Comparison of ENCODE assay signal across 14 mouse cellular contexts in the genomic region with DNA sequence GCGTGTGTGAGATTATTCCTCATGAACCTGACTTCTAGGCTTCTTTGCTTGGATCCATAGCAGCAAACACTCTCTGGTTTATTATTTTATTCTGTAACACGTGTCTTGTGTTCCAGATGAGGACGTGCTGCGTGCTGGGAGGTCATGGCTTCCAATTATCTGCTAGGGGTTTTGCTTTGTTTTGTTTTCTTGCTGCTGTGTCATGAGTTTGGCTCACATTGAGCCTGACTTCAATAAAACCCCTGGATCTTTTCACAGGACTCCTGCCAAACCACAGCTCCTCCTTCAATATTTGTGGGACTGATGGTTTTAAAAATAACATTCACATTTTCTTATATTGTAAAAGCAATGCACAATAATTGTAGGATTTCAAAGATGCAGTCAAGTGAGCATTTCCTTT. TPM values are rescaled to one million over a fixed set of nuclear protein-coding genes. Genes with fewer than 3 reads are reported as not detected.
DNase-seq lines count a peak whose midpoint lies in the region; ATAC-seq and TF ChIP-seq lines count a peak whose summit lies in the region.
"Had no signal": no experiment of that assay in that cellular context is flagged by ENCODE, and none has a peak within 500 bp of the region (broad histone marks: within the 10 kb centered on the region; RNA-seq: fewer than 3 reads in every experiment).

No protein-coding gene starts in this region.

- no peak for TF ChIP-seq CTCF in embryonic fibroblast, embryonic 13.5 days (IDR thresholded peaks at IDR 0.05; ENCODE audit: borderline replicate concordance, insufficient read depth, low read length)

- no peaks in the 10 kb centered on the region for H3K27me3 ChIP-seq in embryonic facial prominence, embryonic 14.5 days (replicated peaks; ENCODE audit: control insufficient read depth, insufficient read depth, low read length)
- H3K27me3 ChIP-seq in embryonic facial prominence, embryonic 10.5 days (replicated peaks; ENCODE audit: low read depth, poor library complexity, severe bottlenecking): no peaks in the 10 kb centered on the region
- H3K27me3 ChIP-seq in lung, embryonic 15.5 days: no peaks in the 10 kb centered on the region
- H3K27me3 ChIP-seq in forebrain, embryonic 15.5 days: no peaks in the 10 kb centered on the region
- H3K27me3 ChIP-seq: embryonic facial prominence, embryonic 15.5 days; heart, embryonic 15.5 days; limb, embryonic 15.5 days had no signal

- peak; percentile 53; the same call in 1 of the 2 replicates for ATAC-seq in embryonic facial prominence, embryonic 14.5 days (ENCODE audit: low read depth)
- peak; percentile 62; the same call in 1 of the 2 replicates for ATAC-seq in lung, embryonic 15.5 days (ENCODE audit: borderline replicate concordance, extremely low read depth, low FRiP score, low TSS enrichment)
- no peak for ATAC-seq in forebrain, embryonic 15.5 days (replicated peaks)
- ATAC-seq: activated CD4-positive, CD25-positive, alpha-beta regulatory T cell, adult 4 months had no signal

- 42% methylated on average over 4 of the region's 4 CpGs for WGBS in embryonic facial prominence, embryonic 14.5 days
- 82% methylated on average over 4 of the region's 4 CpGs for WGBS in embryonic facial prominence, embryonic 10.5 days
- 52% methylated on average over 4 of the region's 4 CpGs for WGBS in lung, embryonic 15.5 days
- 83% methylated on average over 4 of the region's 4 CpGs for WGBS in forebrain, embryonic 15.5 days

- no peaks in the 10 kb centered on the region for H3K9me3 ChIP-seq in embryonic facial prominence, embryonic 14.5 days (ENCODE audit: control insufficient read depth, low read length)
- H3K9me3 ChIP-seq in embryonic facial prominence, embryonic 10.5 days: no peaks in the 10 kb centered on the region
- H3K9me3 ChIP-seq in lung, embryonic 15.5 days: no peaks in the 10 kb centered on the region
- no peaks in the 10 kb centered on the region for H3K9me3 ChIP-seq in forebrain, embryonic 15.5 days
- H3K9me3 ChIP-seq: embryonic facial prominence, embryonic 15.5 days; heart, embryonic 15.5 days; limb, embryonic 15.5 days had no signal

- H3K4me1 ChIP-seq in embryonic facial prominence, embryonic 14.5 days (ENCODE audit: control insufficient read depth, insufficient read depth, low read length): no peaks in the 10 kb centered on the region
- H3K4me1 ChIP-seq in embryonic facial prominence, embryonic 10.5 days: no peaks in the 10 kb centered on the region
- no peaks in the 10 kb centered on the region for H3K4me1 ChIP-seq in lung, embryonic 15.5 days
- H3K4me1 ChIP-seq in embryonic fibroblast, embryonic 13.5 days (ENCODE audit: control insufficient read depth, insufficient read depth, low read length): peaks cover 10% of the 10 kb centered on the region
- H3K4me1 ChIP-seq in forebrain, embryonic 15.5 days: no peaks in the 10 kb centered on the region
- H3K4me1 ChIP-seq: limb, embryonic 15.5 days had no signal

- no peak overlapping the region for H3K4me3 ChIP-seq in embryonic facial prominence, embryonic 14.5 days (ENCODE audit: low read depth, low read length)
- H3K4me3 ChIP-seq in embryonic facial prominence, embryonic 10.5 days: no peak overlapping the region
- no peak overlapping the region for H3K4me3 ChIP-seq in lung, embryonic 15.5 days
- H3K4me3 ChIP-seq in embryonic fibroblast, embryonic 13.5 days (ENCODE audit: insufficient read depth, low read length): no peak overlapping the region
- H3K4me3 ChIP-seq in forebrain, embryonic 15.5 days: no peak overlapping the region
- H3K4me3 ChIP-seq: embryonic facial prominence, embryonic 15.5 days; heart, embryonic 15.5 days; limb, embryonic 15.5 days had no signal

- peak; percentile 84 for DNase-seq in embryonic facial prominence, embryonic 14.5 days (ENCODE audit: low spot score)
- DNase-seq in embryonic facial prominence, embryonic 10.5 days (ENCODE audit: low spot score): no peak
- no peak for DNase-seq in lung, postnatal 25 days (ENCODE audit: low spot score)
- DNase-seq in kidney, postnatal 10 days: peak; percentile 70
- DNase-seq in right cerebral cortex, postnatal 10 days (ENCODE audit: low spot score in 2 of 2): no peak
- DNase-seq: cerebellum, postnatal 25 days; layer of hippocampus, postnatal 36 days had no signal

- H3K27ac ChIP-seq in embryonic facial prominence, embryonic 14.5 days (replicated peaks; ENCODE audit: low read depth, low read length): no peak overlapping the region
- no peak overlapping the region for H3K27ac ChIP-seq in embryonic facial prominence, embryonic 10.5 days (replicated peaks)
- no peak overlapping the region for H3K27ac ChIP-seq in lung, embryonic 15.5 days
- H3K27ac ChIP-seq in embryonic fibroblast, embryonic 13.5 days (ENCODE audit: insufficient read depth, low read length): peak overlapping the region; percentile 48
- no peak overlapping the region for H3K27ac ChIP-seq in forebrain, embryonic 15.5 days (replicated peaks)
- H3K27ac ChIP-seq: embryonic facial prominence, embryonic 15.5 days; heart, embryonic 15.5 days; limb, embryonic 15.5 days had no signal

- H3K4me2 ChIP-seq in embryonic facial prominence, embryonic 14.5 days (ENCODE audit: low read depth, low read length): no peak overlapping the region
- no peak overlapping the region for H3K4me2 ChIP-seq in lung, embryonic 15.5 days
- no peak overlapping the region for H3K4me2 ChIP-seq in forebrain, embryonic 15.5 days (replicated peaks)
- H3K4me2 ChIP-seq: embryonic facial prominence, embryonic 15.5 days; heart, embryonic 15.5 days; limb, embryonic 15.5 days had no signal

- no peak for TF ChIP-seq POLR2A in embryonic fibroblast, embryonic 13.5 days (IDR thresholded peaks at IDR 0.05; ENCODE audit: low read depth, low read length)

- H3K9ac ChIP-seq in embryonic facial prominence, embryonic 14.5 days (ENCODE audit: low read depth, low read length): no peak overlapping the region
- H3K9ac ChIP-seq in lung, embryonic 15.5 days: no peak overlapping the region
- no peak overlapping the region for H3K9ac ChIP-seq in forebrain, embryonic 15.5 days (replicated peaks)
- H3K9ac ChIP-seq: embryonic facial prominence, embryonic 15.5 days; heart, embryonic 15.5 days; limb, embryonic 15.5 days had no signal

- H3K36me3 ChIP-seq in embryonic facial prominence, embryonic 14.5 days (ENCODE audit: control insufficient read depth, insufficient read depth, low read length): no peaks in the 10 kb centered on the region
- no peaks in the 10 kb centered on the region for H3K36me3 ChIP-seq in embryonic facial prominence, embryonic 10.5 days (replicated peaks)
- no peaks in the 10 kb centered on the region for H3K36me3 ChIP-seq in lung, embryonic 15.5 days
- H3K36me3 ChIP-seq in forebrain, embryonic 15.5 days: no peaks in the 10 kb centered on the region
- H3K36me3 ChIP-seq: embryonic facial prominence, embryonic 15.5 days; heart, embryonic 15.5 days; limb, embryonic 15.5 days had no signal

RNA-seq across cellular contexts. Expression of gene Rcan2, which starts 16.6 kb away (rescaled TPM):
- polyA plus RNA-seq in embryonic facial prominence, embryonic 14.5 days (2014; fragmentation: Nextera tagmentation; extraction: Ambion mirVana): 6.3 and 8.4 TPM in 2 replicates
- polyA plus RNA-seq in embryonic facial prominence, embryonic 10.5 days (2016; fragmentation: Nextera tagmentation; extraction: Ambion mirVana): 3.2 and 5.6 TPM in 2 replicates
- polyA plus RNA-seq in lung, embryonic 15.5 days (2015; fragmentation: Nextera tagmentation; extraction: Ambion mirVana): 5.6 and 6.4 TPM in 2 replicates
- polyA plus RNA-seq in embryonic fibroblast, embryonic 13.5 days (2011; ENCODE audit: insufficient read length, low read depth, missing spikeins): 20.4 and 31.5 TPM in 2 replicates
- polyA plus RNA-seq in forebrain, embryonic 15.5 days (2015; fragmentation: Nextera tagmentation; extraction: Ambion mirVana): 30.1 and 31.0 TPM in 2 replicates
- polyA plus RNA-seq: activated CD4-positive, CD25-positive, alpha-beta regulatory T cell, adult 4 months had no signal

Comparison
In these comparisons a context has a peak if more than half of its experiments do, and no peak if none do; other contexts are left out.
1. DNase-seq: peak in embryonic facial prominence, embryonic 14.5 days (single experiment) and kidney, postnatal 10 days (single experiment); none in embryonic facial prominence, embryonic 10.5 days (single experiment), lung, postnatal 25 days (single experiment) and right cerebral cortex, postnatal 10 days (0 of 2).